Mouse (Mus musculus): ENCODE results near the gene Ripk3. TPM values are rescaled to one million over a fixed set of nuclear protein-coding genes. Genes with fewer than 3 reads are reported as not detected.

Gene Ripk3
- polyA plus RNA-seq, 1 experiment from 2014 or later: 1.7 TPM

GRCm38 (mm10) chr14:55826142-55826541 is 37.5 kb upstream of the Ripk3 start:
- Histone ChIP-seq H3K27me3 (ENCODE audit: control insufficient read depth, insufficient read depth, low read depth, low read length) (peaks cover 13% of the 10 kb centered on the region), H3K27ac (ENCODE audit: low read length) (peak overlapping the region; percentile 15; the same call in 1 of the 2 replicates), H3K9ac (ENCODE audit: low read depth, low read length) (peak overlapping the region; percentile 41; the same call in 1 of the 2 replicates), H3K4me1 (ENCODE audit: control insufficient read depth, insufficient read depth, low read length) (peaks cover 26% of the 10 kb centered on the region), H3K9me3 (replicated peaks; ENCODE audit: control insufficient read depth, low read length, poor library complexity, severe bottlenecking) (no peaks in the 10 kb centered on the region), H3K36me3 (ENCODE audit: control insufficient read depth, insufficient read depth, low read length) (no peaks in the 10 kb centered on the region), H3K4me3 (ENCODE audit: low read depth, low read length) (peak overlapping the region; percentile 46), H3K4me2 (ENCODE audit: low read length) (peak overlapping the region; percentile 89)
- 3% methylated on average over 15 of the region's 15 CpGs for WGBS
- ATAC-seq: no peak

GRCm38 (mm10) chr14:55825216-55826051 is 36.8 kb upstream of the Ripk3 start:
- Histone ChIP-seq H3K36me3 (ENCODE audit: control insufficient read depth, insufficient read depth, low read length) (no peaks in the 10 kb centered on the region), H3K4me3 (ENCODE audit: low read depth, low read length) (peak overlapping the region; percentile 46), H3K4me1 (ENCODE audit: control insufficient read depth, insufficient read depth, low read length) (peaks cover 26% of the 10 kb centered on the region), H3K4me2 (ENCODE audit: low read length) (peak overlapping the region; percentile 89), H3K27ac (ENCODE audit: low read length) (peak overlapping the region; percentile 54; the same call in 1 of the 2 replicates), H3K9me3 (replicated peaks; ENCODE audit: control insufficient read depth, low read length, poor library complexity, severe bottlenecking) (no peaks in the 10 kb centered on the region), H3K9ac (ENCODE audit: low read depth, low read length) (peak overlapping the region; percentile 71), H3K27me3 (ENCODE audit: control insufficient read depth, insufficient read depth, low read depth, low read length) (peaks cover 13% of the 10 kb centered on the region)
- under 1% methylated on average over 18 of the region's 37 CpGs for WGBS
- no peak for ATAC-seq

- Histone ChIP-seq H3K27me3 (ENCODE audit: control insufficient read depth, insufficient read depth, low read depth, low read length) (peaks cover 13% of the 10 kb centered on the region), H3K4me2 (ENCODE audit: low read length) (peak overlapping the region; percentile 89), H3K4me1 (ENCODE audit: control insufficient read depth, insufficient read depth, low read length) (peaks cover 26% of the 10 kb centered on the region), H3K36me3 (ENCODE audit: control insufficient read depth, insufficient read depth, low read length) (no peaks in the 10 kb centered on the region), H3K9ac (ENCODE audit: low read depth, low read length) (peak overlapping the region; percentile 71), H3K9me3 (replicated peaks; ENCODE audit: control insufficient read depth, low read length, poor library complexity, severe bottlenecking) (no peaks in the 10 kb centered on the region), H3K27ac (ENCODE audit: low read length) (peak overlapping the region; percentile 54), H3K4me3 (ENCODE audit: low read depth, low read length) (peak overlapping the region; percentile 52)
- no peak for ATAC-seq
- WGBS: under 1% methylated on average over 29 of the region's 32 CpGs
Observed at GRCm38 (mm10) chr14:55824481-55825215, 36.0 kb upstream of the Ripk3 start.

- Histone ChIP-seq H3K27ac (ENCODE audit: low read length) (peak overlapping the region; percentile 70; the same call in 1 of the 2 replicates), H3K36me3 (ENCODE audit: control insufficient read depth, insufficient read depth, low read length) (no peaks in the 10 kb centered on the region), H3K27me3 (ENCODE audit: control insufficient read depth, insufficient read depth, low read depth, low read length) (peaks cover 13% of the 10 kb centered on the region), H3K9me3 (replicated peaks; ENCODE audit: control insufficient read depth, low read length, poor library complexity, severe bottlenecking) (no peaks in the 10 kb centered on the region), H3K9ac (ENCODE audit: low read depth, low read length) (peak overlapping the region; percentile 83; the same call in 1 of the 2 replicates), H3K4me3 (ENCODE audit: low read depth, low read length) (peak overlapping the region; percentile 52), H3K4me2 (ENCODE audit: low read length) (peak overlapping the region; percentile 89), H3K4me1 (ENCODE audit: control insufficient read depth, insufficient read depth, low read length) (peaks cover 26% of the 10 kb centered on the region)
- peak; percentile 36 for ATAC-seq
- 4% methylated on average over 10 of the region's 10 CpGs for WGBS
Observed at GRCm38 (mm10) chr14:55824001-55824480, 35.4 kb upstream of the Ripk3 start.

GRCm38 (mm10) chr14:55822991-55823762 is 34.5 kb upstream of the Ripk3 start, which contains the start of gene Nfatc4:
TSS of gene Nfatc4 (plus strand) at chr14:55823144.
- no peaks in the 10 kb centered on the region for H3K9me3 ChIP-seq (replicated peaks; ENCODE audit: control insufficient read depth, low read length, poor library complexity, severe bottlenecking)
- H3K4me2 ChIP-seq (ENCODE audit: low read length): peak within 1 kb of the TSS; percentile 89
- peaks cover 13% of the 10 kb centered on the region for H3K27me3 ChIP-seq (ENCODE audit: control insufficient read depth, insufficient read depth, low read depth, low read length)
- H3K4me1 ChIP-seq (ENCODE audit: control insufficient read depth, insufficient read depth, low read length): peaks cover 26% of the 10 kb centered on the region
- peak within 1 kb of the TSS; percentile 70 for H3K27ac ChIP-seq (ENCODE audit: low read length)
- WGBS: 0% methylated on average over 36 of the region's 46 CpGs
- no peaks in the 10 kb centered on the region for H3K36me3 ChIP-seq (ENCODE audit: control insufficient read depth, insufficient read depth, low read length)
- H3K9ac ChIP-seq (ENCODE audit: low read depth, low read length): peak within 1 kb of the TSS; percentile 83
- H3K4me3 ChIP-seq (ENCODE audit: low read depth, low read length): peak within 1 kb of the TSS; percentile 52
- ATAC-seq: peak; percentile 75

GRCm38 (mm10) chr14:55822435-55822990 is 33.8 kb upstream of the Ripk3 start:
- WGBS: 6% methylated on average over 12 of the region's 13 CpGs
- Histone ChIP-seq H3K4me2 (ENCODE audit: low read length) (peak overlapping the region; percentile 89), H3K27me3 (ENCODE audit: control insufficient read depth, insufficient read depth, low read depth, low read length) (peaks cover 13% of the 10 kb centered on the region), H3K27ac (ENCODE audit: low read length) (peak overlapping the region; percentile 70; the same call in 1 of the 2 replicates), H3K36me3 (ENCODE audit: control insufficient read depth, insufficient read depth, low read length) (no peaks in the 10 kb centered on the region), H3K9ac (ENCODE audit: low read depth, low read length) (peak overlapping the region; percentile 83), H3K9me3 (replicated peaks; ENCODE audit: control insufficient read depth, low read length, poor library complexity, severe bottlenecking) (no peaks in the 10 kb centered on the region), H3K4me1 (ENCODE audit: control insufficient read depth, insufficient read depth, low read length) (peaks cover 26% of the 10 kb centered on the region), H3K4me3 (ENCODE audit: low read depth, low read length) (peak overlapping the region; percentile 52)
- ATAC-seq: peak; percentile 21; the same call in 1 of the 2 replicates

- no peak overlapping the region for H3K27ac ChIP-seq (ENCODE audit: low read length)
- ATAC-seq: no peak
- H3K9ac ChIP-seq (ENCODE audit: low read depth, low read length): no peak overlapping the region
- H3K4me3 ChIP-seq (ENCODE audit: low read depth, low read length): no peak overlapping the region
- H3K27me3 ChIP-seq (ENCODE audit: control insufficient read depth, insufficient read depth, low read depth, low read length): peaks cover 3% of the 10 kb centered on the region
- H3K36me3 ChIP-seq (ENCODE audit: control insufficient read depth, insufficient read depth, low read length): no peaks in the 10 kb centered on the region
- H3K4me1 ChIP-seq (ENCODE audit: control insufficient read depth, insufficient read depth, low read length): peaks cover 20% of the 10 kb centered on the region
- no peaks in the 10 kb centered on the region for H3K9me3 ChIP-seq (replicated peaks; ENCODE audit: control insufficient read depth, low read length, poor library complexity, severe bottlenecking)
- H3K4me2 ChIP-seq (ENCODE audit: low read length): no peak overlapping the region
- 85% methylated on average over 9 of the region's 9 CpGs for WGBS
Observed at GRCm38 (mm10) chr14:55820576-55820975, 31.9 kb upstream of the Ripk3 start.

- no peaks in the 10 kb centered on the region for H3K9me3 ChIP-seq (replicated peaks; ENCODE audit: control insufficient read depth, low read length, poor library complexity, severe bottlenecking)
- peaks cover 2% of the 10 kb centered on the region for H3K27me3 ChIP-seq (ENCODE audit: control insufficient read depth, insufficient read depth, low read depth, low read length)
- H3K36me3 ChIP-seq (ENCODE audit: control insufficient read depth, insufficient read depth, low read length): no peaks in the 10 kb centered on the region
- no peak overlapping the region for H3K4me3 ChIP-seq (ENCODE audit: low read depth, low read length)
- peaks cover 15% of the 10 kb centered on the region for H3K4me1 ChIP-seq (ENCODE audit: control insufficient read depth, insufficient read depth, low read length)
- no peak for ATAC-seq
- no peak overlapping the region for H3K9ac ChIP-seq (ENCODE audit: low read depth, low read length)
- no peak overlapping the region for H3K4me2 ChIP-seq (ENCODE audit: low read length)
- H3K27ac ChIP-seq (ENCODE audit: low read length): no peak overlapping the region
- WGBS: 80% methylated on average over 7 of the region's 7 CpGs
Observed at GRCm38 (mm10) chr14:55819845-55820405, 31.3 kb upstream of the Ripk3 start.
